Mouse (Mus musculus) limb, embryonic 14.5 days (tissue): ENCODE results near the gene Usp45. TPM values are rescaled to one million over a fixed set of nuclear protein-coding genes. Genes with fewer than 3 reads are reported as not detected.
A peak's percentile ranks its signal among the peaks of the same experiment; 100 is the strongest.

ENCODE experiments used
- ATAC-seq: fragments of 200-750 bp; cut with Nextera tagmentation; 2 replicates; pipeline ENCODE4 v1.8.0; 2017; ENCODE audit warnings: low read depth, moderate number of reproducible peaks, moderate TSS enrichment; ENCODE audit not compliant: low FRiP score
- DNase-seq: peaks from one replicate; pipeline ENCODE4 v3.0.0-alpha.2; 2015; ENCODE audit warnings: low spot score
- H3K27ac ChIP-seq: fragments of 300-500 bp; sonication (generic); replicated peaks from 2 replicates; pipeline ENCODE4 v1.5.1; 2014; ENCODE audit warnings: low read depth, mild to moderate bottlenecking, low read length, moderate library complexity, mixed read lengths
- H3K27me3 ChIP-seq: fragments of 300-500 bp; sonication (generic); 2 replicates; pipeline ENCODE4 v1.6.1; 2014; ENCODE audit warnings: low read length, mixed read lengths; ENCODE audit not compliant: control insufficient read depth, insufficient read depth
- H3K36me3 ChIP-seq: fragments of 300-500 bp; sonication (generic); 2 replicates; pipeline ENCODE4 v1.6.1; 2014; ENCODE audit warnings: mild to moderate bottlenecking, low read length, moderate library complexity, mixed read lengths; ENCODE audit not compliant: control insufficient read depth, insufficient read depth
- H3K4me1 ChIP-seq: fragments of 300-500 bp; sonication (generic); 2 replicates; pipeline ENCODE4 v1.6.1; 2014; ENCODE audit warnings: antibody characterized with exemption, low read length, mixed read lengths; ENCODE audit not compliant: control insufficient read depth, insufficient read depth
- H3K4me2 ChIP-seq: fragments of 300-500 bp; sonication (generic); replicated peaks from 2 replicates; pipeline ENCODE4 v1.6.1; 2014; ENCODE audit warnings: low read depth, mild to moderate bottlenecking, low read length, moderate library complexity; ENCODE audit not compliant: severe bottlenecking
- H3K4me3 ChIP-seq: fragments of 300-500 bp; sonication (generic); replicated peaks from 2 replicates; pipeline ENCODE4 v1.5.1; 2014; ENCODE audit warnings: low read length
- H3K9ac ChIP-seq: fragments of 300-500 bp; sonication (generic); 2 replicates; pipeline ENCODE4 v1.6.1; 2014; ENCODE audit warnings: mild to moderate bottlenecking, low read depth, low read length, moderate library complexity; ENCODE audit not compliant: severe bottlenecking
- H3K9me3 ChIP-seq: fragments of 300-500 bp; sonication (generic); 2 replicates; pipeline ENCODE4 v1.6.1; 2016; ENCODE audit warnings: low read length; ENCODE audit not compliant: control insufficient read depth
- POLR2A ChIP-seq: fragments of 200-500 bp; IDR thresholded peaks from 2 replicates; pipeline ENCODE4 v1.8.0; 2012; ENCODE audit warnings: inconsistent platforms, mild to moderate bottlenecking, moderate library complexity, borderline replicate concordance; ENCODE audit not compliant: insufficient read depth, insufficient read length; ENCODE audit errors: extremely low read depth
- WGBS: fragments of 180-500 bp; shearing (Covaris S2); extraction: QIAGEN DNeasy Blood & Tissue Kit; methylation state at CpG from one replicate; pipeline ENCODE4 v1.1.7; 2014; 5-methylcytosine and 5-hydroxymethylcytosine counted together
- polyA plus RNA-seq, 2 experiments: library from polyadenylated mRNA; depleted of rRNA in 1 of 2; stranded (reverse) in 1 of 2; unstranded in 1 of 2; fragments of >200 nt; fragmentation: Nextera tagmentation in 1 of 2; extraction: Ambion mirVana in 1 of 2; gene quantifications; 2 replicates each; pipeline versions ENCODE4 v1.2.1 to v1.2.3; 2012 to 2014

Gene Usp45
- polyA plus RNA-seq, 2 experiments, result 9.2 to 11.3 TPM

DNA sequence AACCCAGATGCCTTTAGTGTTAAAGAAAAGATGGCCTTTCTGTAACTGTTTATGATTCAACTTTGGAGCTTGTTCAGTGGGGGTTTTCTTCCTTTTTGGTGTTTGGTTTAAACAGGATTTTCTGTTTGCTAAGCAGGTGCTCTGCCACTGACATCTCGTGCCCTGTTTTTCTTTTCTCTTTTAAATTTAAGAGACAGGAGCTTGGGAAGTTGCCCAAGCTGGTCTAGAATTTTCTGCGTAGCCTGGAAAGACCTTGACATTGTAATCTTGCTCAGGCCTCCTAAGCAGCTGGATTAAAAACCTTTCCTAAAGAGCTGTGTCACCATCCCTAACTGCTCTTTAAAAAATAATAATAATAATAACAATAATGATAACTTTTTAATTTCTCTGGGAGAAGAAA, 59.7 kb downstream of the Usp45 start:
- Histone ChIP-seq H3K27ac (no peak overlapping the region), H3K4me3 (no peak overlapping the region), H3K27me3 (no peaks in the 10 kb centered on the region), H3K4me1 (no peaks in the 10 kb centered on the region), H3K4me2 (no peak overlapping the region), H3K36me3 (peaks cover 37% of the 10 kb centered on the region), H3K9ac (no peak overlapping the region), H3K9me3 (no peaks in the 10 kb centered on the region)
- 92% methylated on average over 2 of the region's 2 CpGs for WGBS
- no peak for TF ChIP-seq POLR2A
- DNase-seq (no peak), ATAC-seq (no peak)

DNA sequence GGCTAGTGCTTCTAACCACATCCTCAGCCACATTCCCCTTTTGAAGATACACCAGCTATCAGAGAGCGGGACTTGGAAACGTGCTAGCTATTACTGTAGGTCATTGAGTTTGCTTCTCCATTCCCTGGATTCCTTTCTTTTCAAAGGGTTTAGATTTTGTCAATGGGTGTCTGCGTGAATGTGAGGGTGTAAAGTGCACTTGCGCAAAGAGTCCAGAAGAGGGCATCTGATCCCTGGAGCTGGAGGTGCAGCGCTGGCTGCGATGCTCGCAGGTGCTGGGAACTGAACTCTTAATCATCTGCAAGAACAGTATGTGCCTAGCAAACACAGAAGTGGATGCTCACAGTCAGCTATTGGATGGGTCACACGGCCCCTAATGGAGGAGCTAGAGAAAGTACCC, 65.9 kb downstream of the Usp45 start:
- Histone ChIP-seq H3K9ac (no peak overlapping the region), H3K4me1 (no peaks in the 10 kb centered on the region), H3K27me3 (no peaks in the 10 kb centered on the region), H3K4me2 (no peak overlapping the region), H3K27ac (no peak overlapping the region), H3K9me3 (no peaks in the 10 kb centered on the region), H3K4me3 (no peak overlapping the region), H3K36me3 (peaks cover 33% of the 10 kb centered on the region)
- ATAC-seq, result no peak
- TF ChIP-seq POLR2A, result no peak
- no peak for DNase-seq
- WGBS, result 97% methylated on average over 8 of the region's 8 CpGs

DNA sequence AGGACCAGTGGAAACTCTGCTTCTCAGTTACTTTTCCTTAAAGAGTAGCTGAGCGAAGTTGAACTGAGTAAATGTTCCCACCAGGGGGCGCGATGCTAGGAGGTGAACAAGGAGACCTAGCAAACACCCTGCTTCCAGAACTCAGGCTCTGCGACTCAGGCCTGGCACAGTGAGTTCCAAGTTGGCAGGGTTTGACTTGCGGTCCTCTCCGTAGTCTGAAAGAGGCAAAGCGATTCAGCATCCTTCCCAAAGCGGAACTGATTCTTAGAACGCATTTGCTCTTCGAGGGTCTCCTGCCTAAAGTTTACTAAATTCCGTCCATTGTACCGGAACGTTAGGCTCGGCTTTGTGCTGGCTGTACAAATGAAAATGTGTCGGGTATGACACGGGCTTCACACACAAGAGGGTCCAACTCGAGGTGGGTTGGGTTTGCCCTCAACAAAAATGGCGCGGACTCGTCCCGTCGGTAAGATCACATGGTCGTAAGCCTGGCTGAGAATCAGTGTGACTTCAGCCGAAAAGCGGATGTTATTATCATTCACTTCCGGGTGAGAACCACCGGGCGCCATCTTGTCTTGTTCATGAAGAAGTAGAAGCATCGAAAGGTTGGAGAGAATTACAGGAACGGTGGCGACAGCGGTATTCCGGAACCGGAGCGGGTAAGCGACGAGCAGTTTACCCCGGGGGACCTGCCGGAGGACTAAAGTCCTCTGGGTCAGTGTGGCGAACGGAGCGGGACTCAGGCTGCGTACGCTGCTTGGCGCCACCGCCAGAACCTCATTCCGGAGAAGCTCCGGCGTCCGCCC, 80.7 kb downstream of the Usp45 start, which contains the start of gene Pnisr:
TSS of gene Pnisr (plus strand) at position 103 of the 806 bp plus-strand sequence.
- Histone ChIP-seq H3K9me3 (no peaks in the 10 kb centered on the region), H3K36me3 (no peaks in the 10 kb centered on the region), H3K4me3 (peak within 1 kb of the TSS; percentile 87), H3K4me1 (peaks cover 15% of the 10 kb centered on the region), H3K4me2 (peak within 1 kb of the TSS; percentile 49), H3K27ac (peak within 1 kb of the TSS; percentile 99), H3K9ac (peak within 1 kb of the TSS; percentile 97), H3K27me3 (no peaks in the 10 kb centered on the region)
- WGBS, result under 1% methylated on average over 50 of the region's 50 CpGs
- DNase-seq (peak; percentile 99), ATAC-seq (peak; percentile 96)
- peak; percentile 80; the same call in 1 of the 2 replicates for TF ChIP-seq POLR2A

- DNase-seq (peak; percentile 93), ATAC-seq (peak; percentile 78)
- peak overlapping the region; percentile 49 for H3K4me2 ChIP-seq
- no peak for TF ChIP-seq POLR2A
- no peaks in the 10 kb centered on the region for H3K27me3 ChIP-seq
- no peaks in the 10 kb centered on the region for H3K9me3 ChIP-seq
- no peaks in the 10 kb centered on the region; the same call in 1 of the 2 replicates for H3K36me3 ChIP-seq
- peak overlapping the region; percentile 87 for H3K4me3 ChIP-seq
- peaks cover 15% of the 10 kb centered on the region for H3K4me1 ChIP-seq
- H3K27ac ChIP-seq, result peak overlapping the region; percentile 99
- under 1% methylated on average over 24 of the region's 24 CpGs for WGBS
- H3K9ac ChIP-seq, result peak overlapping the region; percentile 97
These were observed 81.3 kb downstream of the Usp45 start for GRCm38 (mm10) chr4:21848287-21848630.

DNA sequence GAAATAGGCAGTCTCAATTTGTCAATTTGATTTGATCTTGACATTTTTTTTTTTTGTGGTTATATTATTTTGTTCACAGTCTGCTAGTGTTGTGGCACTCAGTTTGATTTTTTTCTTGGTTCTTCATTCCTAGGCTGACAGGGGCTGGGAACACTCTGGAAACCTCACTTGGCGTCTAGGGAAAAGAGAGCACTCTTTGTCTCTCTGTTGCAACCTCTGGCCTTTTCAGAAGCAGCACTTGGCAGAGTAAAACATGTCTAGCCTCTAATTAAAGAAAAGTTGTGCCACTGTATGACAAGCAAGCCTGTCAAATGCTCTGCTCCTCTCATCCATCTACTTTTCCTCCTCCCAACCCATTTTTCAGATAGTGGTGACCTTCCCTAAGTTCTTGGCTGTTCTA, 90.5 kb downstream of the Usp45 start:
- H3K27me3 ChIP-seq, result no peaks in the 10 kb centered on the region
- H3K36me3 ChIP-seq, result peaks cover 70% of the 10 kb centered on the region
- no peak overlapping the region for H3K4me3 ChIP-seq
- no peak overlapping the region for H3K27ac ChIP-seq
- no peak for ATAC-seq
- TF ChIP-seq POLR2A, result no peak
- no peaks in the 10 kb centered on the region for H3K9me3 ChIP-seq
- H3K9ac ChIP-seq, result no peak overlapping the region
- no peak for DNase-seq
- H3K4me2 ChIP-seq, result no peak overlapping the region
- 94% methylated on average over 1 of the region's 1 CpGs for WGBS
- no peaks in the 10 kb centered on the region for H3K4me1 ChIP-seq
